ENCODE assay signal across 28 mouse cellular contexts in the genomic region with DNA sequence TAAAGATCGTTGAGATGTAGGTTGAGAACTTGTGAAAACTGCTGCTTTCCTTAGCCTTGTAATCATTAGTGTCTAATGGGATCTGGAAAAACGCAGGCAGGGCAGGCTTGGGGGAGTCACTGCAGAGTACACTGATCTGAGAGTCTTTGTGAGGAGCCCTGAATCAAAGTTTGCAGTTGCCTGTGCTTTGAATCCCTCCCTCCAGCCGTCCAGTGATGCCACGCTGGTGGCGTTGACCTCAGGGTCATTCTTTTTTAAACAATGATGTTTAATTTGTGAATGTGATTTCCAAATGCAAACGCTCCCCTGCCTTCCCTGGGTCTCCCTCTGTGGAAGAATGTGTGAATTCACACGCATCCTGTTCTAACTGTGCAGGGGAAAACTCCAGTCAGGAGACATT.
DNase-seq lines count a peak whose midpoint lies in the region; ATAC-seq lines count a peak whose summit lies in the region.
"Had no signal": no experiment of that assay in that cellular context is flagged by ENCODE, and none has a peak within 500 bp of the region (broad histone marks: within the 10 kb centered on the region; RNA-seq: fewer than 3 reads in every experiment).

No protein-coding gene starts in this region.

- whole genome bisulfite sequencing in forebrain, embryonic 12.5 days: 18% methylated on average over 7 of the region's 7 CpGs
- 32% methylated on average over 7 of the region's 7 CpGs for WGBS in forebrain, embryonic 16.5 days
- WGBS in midbrain, embryonic 12.5 days: 33% methylated on average over 7 of the region's 7 CpGs
- WGBS in midbrain, embryonic 16.5 days: 17% methylated on average over 7 of the region's 7 CpGs
- WGBS in embryonic facial prominence, embryonic 10.5 days: 40% methylated on average over 7 of the region's 7 CpGs
- 27% methylated on average over 7 of the region's 7 CpGs for WGBS in midbrain, embryonic 14.5 days

- DNase-seq in embryonic facial prominence, embryonic 10.5 days (ENCODE audit: low spot score): peak; percentile 10
- DNase-seq in midbrain, embryonic 14.5 days: peak; percentile 12
- DNase-seq in cerebellum, postnatal 36 days: no peak
- DNase-seq: adrenal gland, postnatal 14 days; cerebellum, adult 18-20 months; cerebellum, postnatal 10 days; gastrocnemius, postnatal 36 days; heart, adult 18-20 months; heart, postnatal 36 days; kidney, adult 18-20 months; kidney, postnatal 25 days; liver; lung, embryonic 14.5 days; lung, postnatal 14 days; right cerebral cortex, postnatal 25 days had no signal

- H3K9me3 ChIP-seq in forebrain, embryonic 12.5 days: no peaks in the 10 kb centered on the region
- H3K9me3 ChIP-seq in forebrain, embryonic 16.5 days (ENCODE audit: control insufficient read depth, low read length): no peaks in the 10 kb centered on the region
- H3K9me3 ChIP-seq in midbrain, embryonic 12.5 days: no peaks in the 10 kb centered on the region
- H3K9me3 ChIP-seq in midbrain, embryonic 16.5 days (replicated peaks; ENCODE audit: control insufficient read depth, low read length, poor library complexity, severe bottlenecking): no peaks in the 10 kb centered on the region
- H3K9me3 ChIP-seq in embryonic facial prominence, embryonic 10.5 days: no peaks in the 10 kb centered on the region
- H3K9me3 ChIP-seq in midbrain, embryonic 14.5 days (ENCODE audit: control insufficient read depth, low read length): no peaks in the 10 kb centered on the region
- H3K9me3 ChIP-seq: embryonic facial prominence, embryonic 15.5 days; kidney, embryonic 15.5 days; liver, embryonic 15.5 days; neural tube, embryonic 12.5 days; stomach, embryonic 15.5 days had no signal

- peaks cover 6% of the 10 kb centered on the region; the same call in 1 of the 2 replicates for H3K4me1 ChIP-seq in forebrain, embryonic 12.5 days
- peaks cover 2% of the 10 kb centered on the region; the same call in 1 of the 2 replicates for H3K4me1 ChIP-seq in forebrain, embryonic 16.5 days (replicated peaks; ENCODE audit: control insufficient read depth, insufficient read depth, low read length)
- H3K4me1 ChIP-seq in midbrain, embryonic 12.5 days: peaks cover 7% of the 10 kb centered on the region; the same call in 1 of the 2 replicates
- H3K4me1 ChIP-seq in midbrain, embryonic 16.5 days (ENCODE audit: control insufficient read depth, insufficient read depth, low read length): no peaks in the 10 kb centered on the region
- no peaks in the 10 kb centered on the region for H3K4me1 ChIP-seq in embryonic facial prominence, embryonic 10.5 days
- H3K4me1 ChIP-seq in midbrain, embryonic 14.5 days (ENCODE audit: control insufficient read depth, insufficient read depth, low read length): no peaks in the 10 kb centered on the region
- H3K4me1 ChIP-seq: embryonic facial prominence, embryonic 15.5 days; kidney, embryonic 15.5 days; liver, embryonic 15.5 days; neural tube, embryonic 12.5 days; stomach, embryonic 15.5 days had no signal

- ATAC-seq in forebrain, embryonic 12.5 days (ENCODE audit: low FRiP score): peak; percentile 49
- ATAC-seq in forebrain, embryonic 16.5 days: no peak
- ATAC-seq in midbrain, embryonic 12.5 days (ENCODE audit: low FRiP score, low read depth): no peak
- ATAC-seq in midbrain, embryonic 16.5 days: no peak
- ATAC-seq in midbrain, embryonic 14.5 days (ENCODE audit: low FRiP score, low TSS enrichment): no peak
- ATAC-seq: CD4-positive, CD25-positive, alpha-beta regulatory T cell, adult 4 months had no signal

- peak overlapping the region; percentile 42 for H3K27ac ChIP-seq in forebrain, embryonic 12.5 days
- no peak overlapping the region for H3K27ac ChIP-seq in forebrain, embryonic 16.5 days (ENCODE audit: low read length)
- H3K27ac ChIP-seq in midbrain, embryonic 12.5 days (replicated peaks): peak overlapping the region; percentile 73
- H3K27ac ChIP-seq in midbrain, embryonic 16.5 days (ENCODE audit: low read length): no peak overlapping the region
- H3K27ac ChIP-seq in embryonic facial prominence, embryonic 10.5 days (replicated peaks): no peak overlapping the region
- no peak overlapping the region for H3K27ac ChIP-seq in midbrain, embryonic 14.5 days (replicated peaks; ENCODE audit: low read depth, low read length)
- H3K27ac ChIP-seq: embryonic facial prominence, embryonic 15.5 days; hindbrain, embryonic 14.5 days; kidney, embryonic 15.5 days; liver, embryonic 15.5 days; neural tube, embryonic 12.5 days; stomach, embryonic 15.5 days had no signal

- no peaks in the 10 kb centered on the region; the same call in 1 of the 2 replicates for H3K27me3 ChIP-seq in forebrain, embryonic 12.5 days
- H3K27me3 ChIP-seq in forebrain, embryonic 16.5 days (replicated peaks; ENCODE audit: control insufficient read depth, insufficient read depth, low read length): no peaks in the 10 kb centered on the region
- no peaks in the 10 kb centered on the region for H3K27me3 ChIP-seq in midbrain, embryonic 12.5 days
- H3K27me3 ChIP-seq in midbrain, embryonic 16.5 days (ENCODE audit: control insufficient read depth, insufficient read depth, low read depth, low read length): no peaks in the 10 kb centered on the region
- peaks cover 13% of the 10 kb centered on the region; the same call in 1 of the 2 replicates for H3K27me3 ChIP-seq in embryonic facial prominence, embryonic 10.5 days (replicated peaks; ENCODE audit: low read depth, poor library complexity, severe bottlenecking)
- H3K27me3 ChIP-seq in midbrain, embryonic 14.5 days (ENCODE audit: control insufficient read depth, insufficient read depth, low read length): no peaks in the 10 kb centered on the region
- H3K27me3 ChIP-seq: embryonic facial prominence, embryonic 15.5 days; kidney, embryonic 15.5 days; liver, embryonic 15.5 days; neural tube, embryonic 12.5 days; stomach, embryonic 15.5 days had no signal

- no peaks in the 10 kb centered on the region for H3K36me3 ChIP-seq in forebrain, embryonic 12.5 days (replicated peaks)
- no peaks in the 10 kb centered on the region for H3K36me3 ChIP-seq in forebrain, embryonic 16.5 days (ENCODE audit: control insufficient read depth, insufficient read depth)
- no peaks in the 10 kb centered on the region for H3K36me3 ChIP-seq in midbrain, embryonic 12.5 days
- H3K36me3 ChIP-seq in midbrain, embryonic 16.5 days (ENCODE audit: control insufficient read depth, insufficient read depth, low read length): no peaks in the 10 kb centered on the region
- no peaks in the 10 kb centered on the region for H3K36me3 ChIP-seq in embryonic facial prominence, embryonic 10.5 days (replicated peaks)
- no peaks in the 10 kb centered on the region for H3K36me3 ChIP-seq in midbrain, embryonic 14.5 days (ENCODE audit: control insufficient read depth, insufficient read depth, low read length)
- H3K36me3 ChIP-seq: embryonic facial prominence, embryonic 15.5 days; kidney, embryonic 15.5 days; liver, embryonic 15.5 days; neural tube, embryonic 12.5 days; stomach, embryonic 15.5 days had no signal

- H3K4me3 ChIP-seq in forebrain, embryonic 12.5 days (replicated peaks): no peak overlapping the region
- no peak overlapping the region for H3K4me3 ChIP-seq in forebrain, embryonic 16.5 days (replicated peaks; ENCODE audit: low read length)
- H3K4me3 ChIP-seq in midbrain, embryonic 12.5 days: no peak overlapping the region
- no peak overlapping the region for H3K4me3 ChIP-seq in midbrain, embryonic 16.5 days (ENCODE audit: low read depth, low read length)
- no peak overlapping the region for H3K4me3 ChIP-seq in embryonic facial prominence, embryonic 10.5 days
- no peak overlapping the region for H3K4me3 ChIP-seq in midbrain, embryonic 14.5 days (replicated peaks; ENCODE audit: low read depth, low read length)
- H3K4me3 ChIP-seq: embryonic facial prominence, embryonic 15.5 days; kidney, embryonic 15.5 days; liver, embryonic 15.5 days; myocyte; neural tube, embryonic 12.5 days; stomach, embryonic 15.5 days had no signal

- no peak overlapping the region for H3K9ac ChIP-seq in forebrain, embryonic 12.5 days
- no peak overlapping the region for H3K9ac ChIP-seq in forebrain, embryonic 16.5 days (replicated peaks; ENCODE audit: low read depth, low read length)
- no peak overlapping the region for H3K9ac ChIP-seq in midbrain, embryonic 12.5 days (replicated peaks)
- H3K9ac ChIP-seq in midbrain, embryonic 16.5 days (ENCODE audit: low read depth, low read length): no peak overlapping the region
- H3K9ac ChIP-seq in midbrain, embryonic 14.5 days (replicated peaks; ENCODE audit: low read length): no peak overlapping the region
- H3K9ac ChIP-seq: embryonic facial prominence, embryonic 15.5 days; hindbrain, embryonic 14.5 days; kidney, embryonic 15.5 days; liver, embryonic 15.5 days; lung, embryonic 14.5 days; neural tube, embryonic 12.5 days; stomach, embryonic 15.5 days had no signal

- H3K4me2 ChIP-seq in forebrain, embryonic 12.5 days: no peak overlapping the region
- H3K4me2 ChIP-seq in forebrain, embryonic 16.5 days (ENCODE audit: low read length): no peak overlapping the region
- peak overlapping the region; percentile 31; the same call in 1 of the 2 replicates for H3K4me2 ChIP-seq in midbrain, embryonic 12.5 days (replicated peaks)
- H3K4me2 ChIP-seq in midbrain, embryonic 16.5 days (ENCODE audit: low read length): no peak overlapping the region
- 0 out of 2 replicates have a peak overlapping the region, but pooled peaks have one; percentile 28 for H3K4me2 ChIP-seq in midbrain, embryonic 14.5 days (ENCODE audit: low read length)
- H3K4me2 ChIP-seq: embryonic facial prominence, embryonic 15.5 days; heart, embryonic 11.5 days; kidney, embryonic 15.5 days; liver, embryonic 15.5 days; lung, embryonic 14.5 days; stomach, embryonic 15.5 days had no signal

Comparison
In these comparisons a context has a peak if more than half of its experiments do, and no peak if none do; other contexts are left out.
1. H3K27ac ChIP-seq: peak in forebrain, embryonic 12.5 days (single experiment) and midbrain, embryonic 12.5 days (single experiment); none in forebrain, embryonic 16.5 days (single experiment), midbrain, embryonic 16.5 days (single experiment), embryonic facial prominence, embryonic 10.5 days (single experiment) and midbrain, embryonic 14.5 days (single experiment).
2. H3K4me2 ChIP-seq: peak in midbrain, embryonic 12.5 days (single experiment) and midbrain, embryonic 14.5 days (single experiment); none in forebrain, embryonic 12.5 days (single experiment), forebrain, embryonic 16.5 days (single experiment) and midbrain, embryonic 16.5 days (single experiment).
3. DNase-seq: peak in embryonic facial prominence, embryonic 10.5 days (single experiment) and midbrain, embryonic 14.5 days (single experiment); none in cerebellum, postnatal 36 days (0 of 2).